Mouse (Mus musculus) hematopoietic stem cell, adult 5-6 weeks (primary cell): ENCODE measurements at regions not wholly inside any gene's neighbourhood (a gene's known extent, or its start where the extent isn't known, plus 50 kb on each side); places are given as distances from the start of the nearest gene placed in this dataset.

Experiments
- ATAC-seq, 2 experiments: fragments of 125-278 bp in 1 of 2; replicated peaks in 1 of 2; 2 replicates each; pipeline ENCODE4 v1.8.0; 2016 to 2017; ENCODE audit warnings: inconsistent platforms in 2 of 2, mild to moderate bottlenecking in 2 of 2, moderate number of reproducible peaks in 2 of 2, low read depth in 1 of 2, moderate TSS enrichment in 1 of 2; ENCODE audit not compliant: low FRiP score in 2 of 2, poor library complexity in 2 of 2, severe bottlenecking in 2 of 2, insufficient read depth in 1 of 2, low TSS enrichment in 1 of 2

DNA sequence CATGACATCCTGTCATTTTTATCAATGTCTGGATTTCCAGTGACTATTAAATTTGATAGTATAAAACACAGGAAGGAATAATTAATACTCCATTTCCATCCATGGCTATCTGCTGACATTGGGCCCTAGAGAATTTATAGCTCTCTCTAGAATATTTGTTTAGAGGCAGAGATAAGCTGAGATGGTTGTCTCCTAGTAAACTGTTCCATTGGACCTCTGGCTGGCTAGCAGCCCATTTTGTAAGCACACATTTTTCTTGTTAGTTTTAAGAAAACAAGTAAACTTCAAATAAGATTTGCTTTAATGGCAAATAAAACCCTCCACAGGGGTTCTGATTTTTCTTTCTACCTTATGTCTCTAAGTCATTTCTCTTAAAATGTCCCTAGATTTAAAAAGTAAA lies 288.9 kb downstream of the C1d start:
- ATAC-seq: no peak

DNA sequence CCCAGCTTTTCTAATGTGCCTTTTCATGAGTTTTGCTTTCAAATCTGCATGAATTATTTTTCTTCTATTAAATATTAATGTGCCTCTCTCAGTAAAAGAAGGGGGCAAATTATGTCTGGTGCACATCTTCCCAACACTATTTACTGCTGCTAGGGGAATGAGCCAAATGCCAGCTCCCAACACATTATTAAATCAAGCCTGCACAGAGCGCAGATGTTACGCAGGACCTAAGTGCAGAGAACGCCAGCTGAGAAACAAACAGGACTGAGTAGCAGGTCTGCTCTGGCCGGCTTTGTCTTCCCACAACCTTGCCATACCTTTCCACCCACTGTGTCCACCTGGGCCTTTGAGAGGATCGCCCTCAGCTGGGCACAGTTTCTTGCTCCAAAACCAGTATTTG lies 291.8 kb downstream of the C1d start:
- no peak for ATAC-seq

DNA sequence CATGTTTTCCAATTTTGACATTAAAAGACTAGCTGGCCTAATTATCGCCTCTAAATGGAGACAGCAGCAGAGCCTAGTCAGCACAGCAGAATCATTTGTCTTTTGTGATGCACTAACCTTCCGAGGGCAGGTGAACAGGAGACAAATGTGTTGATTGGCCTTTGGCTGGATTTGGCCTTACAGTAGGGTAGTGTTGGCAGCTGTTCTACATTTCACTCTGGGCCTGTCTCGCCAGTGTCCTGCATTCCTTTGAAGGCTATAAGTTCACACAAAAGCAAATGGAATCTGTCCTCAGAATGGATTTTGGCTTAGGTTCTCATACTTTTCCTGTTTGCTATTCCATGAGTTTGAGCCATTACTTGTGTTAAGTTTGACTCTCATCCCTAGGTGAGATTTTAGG lies 297.9 kb downstream of the C1d start:
- no peak for ATAC-seq

DNA sequence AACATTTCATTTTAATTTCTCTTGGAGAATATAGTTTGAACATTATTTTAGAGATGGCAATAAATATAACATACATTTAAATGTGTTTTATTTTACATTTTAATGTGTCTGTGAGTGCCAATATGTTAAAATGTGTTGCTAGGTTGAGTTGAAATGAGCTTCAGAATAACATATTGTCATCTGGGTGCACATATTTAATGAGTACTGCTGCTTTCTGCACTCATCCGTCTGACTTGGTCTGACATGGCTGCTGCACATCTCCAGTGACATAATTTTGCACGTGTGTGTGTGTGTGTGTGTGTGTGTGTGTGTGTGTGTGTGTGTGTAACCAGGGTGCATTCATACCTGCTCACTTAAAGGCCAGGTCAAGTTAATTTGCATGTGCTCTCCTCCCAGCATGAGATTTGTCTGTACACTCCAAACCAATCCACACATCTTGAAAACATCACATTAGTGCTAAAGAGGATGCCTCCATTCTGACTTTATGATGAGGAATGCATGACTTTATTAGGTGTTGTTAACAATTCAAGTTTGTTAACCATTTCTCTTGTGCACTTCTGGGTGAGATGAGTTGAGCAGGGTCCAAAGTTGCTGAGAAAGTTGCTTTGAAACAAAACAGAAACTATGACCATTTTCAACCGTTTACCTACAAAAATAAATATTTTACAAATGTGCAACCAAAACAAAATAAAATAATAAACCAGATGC lies 334.6 kb downstream of the C1d start:
- ATAC-seq: no peak

DNA sequence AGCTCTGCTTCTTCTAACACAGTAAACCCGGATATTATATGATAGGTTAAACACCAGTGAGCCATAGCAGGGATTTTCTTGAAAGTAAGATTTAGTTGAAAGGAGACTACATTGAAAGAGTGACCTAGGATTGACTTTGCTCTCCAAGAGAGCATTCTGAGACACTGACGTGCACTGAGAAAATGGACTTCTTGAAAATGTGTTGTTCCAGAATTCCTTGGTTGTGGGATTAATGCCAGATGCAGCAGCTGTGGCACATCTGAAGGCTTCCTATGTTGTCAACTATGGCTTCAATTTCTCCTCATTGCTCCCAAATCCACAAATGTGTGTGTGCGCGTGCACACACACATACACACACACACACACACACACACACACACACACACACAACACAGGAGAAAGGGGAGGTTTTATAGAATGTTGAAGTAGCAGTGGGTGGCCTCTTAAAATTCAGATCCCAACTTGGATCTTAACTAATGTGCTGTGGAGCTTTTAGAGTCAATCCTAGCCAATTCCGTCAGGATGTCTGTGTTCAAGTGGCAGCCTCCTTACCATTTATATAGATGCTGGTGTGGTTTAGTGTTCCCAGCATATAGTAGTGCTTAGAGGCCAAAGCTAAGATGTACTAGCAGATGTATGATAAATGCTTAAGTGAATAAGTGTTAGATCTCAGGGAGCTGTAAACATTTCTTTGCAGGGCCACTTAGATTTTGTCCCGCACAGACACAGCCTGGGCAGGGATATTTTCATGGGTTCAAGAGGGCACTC lies 346.5 kb downstream of the C1d start:
- no peak for ATAC-seq

DNA sequence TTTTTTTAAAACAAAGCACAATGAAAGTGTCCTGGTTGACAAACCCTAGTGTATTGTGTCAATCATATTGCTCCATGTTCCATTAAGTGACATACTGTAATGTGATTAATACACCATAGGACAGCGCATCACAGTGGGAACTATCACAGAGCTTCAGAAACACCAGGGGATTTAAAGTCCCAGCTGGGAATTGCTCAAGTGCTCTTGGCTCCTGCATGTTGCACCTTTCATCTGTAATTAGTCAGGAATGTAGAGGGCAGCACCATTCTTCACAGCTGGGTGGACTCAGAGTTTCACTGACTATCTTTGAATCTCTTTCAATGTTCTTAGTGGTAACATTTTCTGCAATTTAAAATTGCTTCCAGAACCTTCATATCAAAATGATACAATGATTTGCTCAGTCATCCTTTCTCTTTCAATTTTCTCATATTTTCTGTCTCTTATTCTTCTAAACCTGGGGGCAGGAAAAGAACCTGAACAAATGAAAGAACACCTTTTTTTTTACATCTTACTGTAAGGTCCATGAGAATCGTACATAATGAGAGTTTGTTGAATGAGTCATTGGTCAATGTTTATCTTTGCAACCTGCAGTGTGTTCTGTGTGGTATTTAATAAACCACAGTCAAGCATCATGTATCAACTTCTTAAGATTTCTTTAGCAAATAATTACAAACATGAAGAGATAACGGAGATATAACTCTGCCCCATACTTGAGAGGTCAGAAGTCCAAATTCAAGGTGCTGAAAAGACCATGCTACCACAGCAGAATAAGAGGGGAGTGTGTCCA lies 333.0 kb downstream of the Etaa1 start:
- ATAC-seq: no peak

DNA sequence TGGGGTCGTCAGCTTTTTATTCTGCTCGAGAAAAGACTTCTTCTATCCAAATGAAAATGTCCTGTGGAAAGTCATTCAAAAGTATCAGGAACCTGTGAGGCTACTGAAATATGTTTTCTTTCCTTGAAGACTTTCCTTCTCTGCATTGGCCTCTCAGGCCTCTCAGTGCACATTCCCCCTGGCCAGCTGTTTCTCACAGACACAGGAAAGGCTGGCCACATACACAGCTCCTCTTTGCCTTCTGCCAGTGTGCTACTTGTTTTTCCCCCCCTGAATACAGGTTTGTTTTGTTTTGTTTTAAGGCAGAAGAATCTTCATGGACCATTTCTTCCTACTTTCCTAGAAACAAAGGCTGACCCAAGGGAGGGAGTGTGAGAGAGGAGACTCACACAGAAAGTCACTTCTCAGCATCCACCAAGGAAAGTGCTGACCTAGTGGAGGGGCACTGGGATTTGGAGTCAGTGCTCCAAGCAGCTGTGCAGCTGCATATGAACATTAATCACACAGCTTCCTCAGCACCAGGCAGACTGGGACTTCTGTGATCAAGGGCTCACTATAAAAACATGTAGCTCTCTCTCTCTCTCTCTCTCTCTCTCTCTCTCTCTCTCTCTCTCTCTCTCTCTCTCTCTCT lies 324.0 kb downstream of the Etaa1 start:
- ATAC-seq: no peak

DNA sequence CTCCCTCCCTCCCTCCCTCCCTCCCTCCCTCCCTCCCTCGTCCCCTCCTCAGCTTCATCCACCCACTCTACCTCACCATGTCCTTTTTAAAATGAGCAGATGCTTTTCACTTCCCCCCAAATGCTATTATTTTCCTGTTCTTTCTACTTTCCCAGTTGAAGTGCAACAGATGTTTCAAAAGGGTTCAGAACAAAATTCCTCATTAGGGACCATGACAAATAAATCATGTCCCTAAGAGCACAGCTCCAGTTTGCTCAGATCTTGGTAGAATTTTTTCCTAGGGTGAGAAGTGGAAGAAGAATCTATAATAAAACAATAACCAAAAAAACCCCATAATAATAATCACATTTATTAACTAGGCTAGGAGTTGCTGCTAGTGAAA lies 323.5 kb downstream of the Etaa1 start:
- ATAC-seq: no peak

DNA sequence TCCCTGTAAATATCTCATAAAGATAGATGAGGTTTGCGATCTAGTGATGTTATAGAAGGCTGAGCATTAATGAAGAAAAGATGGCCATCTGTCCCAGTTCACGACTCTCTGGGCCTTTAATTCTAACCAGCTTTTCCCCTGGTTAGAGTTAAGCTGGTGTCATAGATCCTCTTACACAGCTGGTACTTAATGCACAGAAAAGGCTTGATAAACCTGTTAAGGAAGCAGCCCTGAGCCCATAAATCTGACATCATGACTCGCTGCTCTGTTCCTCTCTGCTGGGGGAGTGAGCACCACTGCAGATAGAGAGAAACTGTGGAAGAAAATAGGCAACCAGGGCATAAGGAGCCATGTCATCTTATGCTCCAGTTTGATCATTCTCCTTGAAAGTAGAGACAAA lies 316.5 kb downstream of the Etaa1 start:
- no peak for ATAC-seq

DNA sequence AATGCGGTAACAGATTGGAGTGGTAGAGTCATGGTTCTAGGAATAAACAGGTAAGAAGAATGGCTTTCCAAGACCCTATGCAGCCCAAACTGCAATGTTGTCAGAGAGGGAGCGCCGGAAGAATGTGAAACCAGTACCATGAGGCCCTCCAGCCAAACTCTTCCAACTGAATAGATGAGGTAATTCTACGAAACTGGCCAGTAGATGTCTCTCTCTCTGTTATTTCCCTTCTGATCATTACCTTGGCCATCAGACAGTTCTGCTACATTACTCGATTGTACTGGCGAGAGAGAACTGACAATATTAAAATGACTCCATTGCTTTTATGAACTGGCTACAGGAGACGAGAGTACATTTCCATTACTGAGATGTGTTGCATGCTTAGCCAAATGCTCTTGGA lies 313.8 kb downstream of the Etaa1 start:
- no peak for ATAC-seq

DNA sequence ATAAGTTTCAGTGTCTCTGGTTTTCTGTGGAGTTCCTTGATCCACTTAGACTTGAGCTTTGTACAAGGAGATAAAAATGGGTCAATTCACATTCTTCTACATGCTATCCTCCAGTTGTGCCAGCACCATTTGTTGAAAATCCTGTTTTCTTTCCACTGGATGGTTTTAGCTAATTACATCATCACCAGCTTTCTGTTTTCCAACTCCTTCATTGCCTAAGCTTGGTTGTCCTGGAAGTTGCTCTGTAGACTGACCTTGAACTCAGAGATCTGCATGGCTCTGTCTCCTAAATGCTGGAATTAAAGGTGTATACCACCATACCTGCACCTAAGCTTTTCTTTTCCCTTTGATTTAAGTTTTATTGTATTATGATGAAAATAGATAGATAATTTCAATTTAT lies 306.2 kb downstream of the Etaa1 start:
- ATAC-seq: no peak

DNA sequence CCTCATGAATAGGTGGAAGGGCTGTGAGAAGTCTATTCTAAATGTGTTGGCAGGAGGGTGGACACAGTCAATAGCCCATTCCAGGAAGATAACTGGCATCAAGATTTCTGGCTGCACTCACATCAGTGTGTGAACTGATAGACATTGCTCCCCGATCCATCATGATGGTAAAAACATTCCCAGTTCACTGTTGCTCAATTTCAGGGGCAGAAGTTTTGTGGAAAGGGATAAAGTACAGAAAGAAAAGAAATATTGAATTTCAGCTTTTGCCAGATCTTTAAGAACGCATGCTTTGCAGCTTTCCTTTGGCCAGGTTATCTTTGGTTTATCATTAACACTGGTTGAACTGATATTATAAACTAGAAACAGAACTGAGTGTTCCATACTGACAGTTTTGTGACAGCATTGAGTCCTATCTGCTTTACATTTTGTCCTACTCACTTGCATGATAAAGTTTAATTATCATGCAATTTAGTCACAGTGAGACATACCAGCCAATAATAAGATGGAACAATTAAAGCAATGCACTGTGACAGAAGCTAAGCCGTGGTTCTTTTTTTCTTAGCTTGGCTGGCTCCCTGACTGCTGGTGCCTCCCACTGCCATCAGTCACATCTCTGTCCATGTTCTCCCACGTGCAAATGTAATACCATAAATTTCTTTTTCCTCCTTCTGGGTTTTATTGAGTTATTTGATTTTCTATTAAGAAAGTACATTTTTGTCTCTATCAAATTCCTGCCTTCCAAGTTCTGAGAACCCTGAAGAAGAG lies 302.1 kb downstream of the Etaa1 start:
- ATAC-seq: no peak

DNA sequence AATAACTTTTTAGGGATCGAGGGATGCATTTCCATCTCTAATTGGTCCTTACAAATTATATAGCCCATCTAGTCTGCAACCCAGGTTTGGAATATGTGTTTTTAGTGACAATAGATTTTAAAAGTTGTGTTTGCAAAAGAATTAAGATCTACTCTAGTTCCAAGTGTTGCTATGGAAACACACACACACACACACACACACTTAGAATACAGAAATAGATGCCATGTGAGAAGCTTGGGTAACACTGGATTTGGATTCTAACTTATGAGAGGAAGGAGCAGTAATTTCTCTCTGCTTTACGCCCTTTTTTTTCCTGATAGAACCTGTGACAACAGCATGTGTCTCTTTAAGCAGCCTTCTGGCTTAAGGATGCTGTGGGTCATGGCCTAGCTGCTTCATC lies 297.8 kb downstream of the Etaa1 start:
- no peak for ATAC-seq

DNA sequence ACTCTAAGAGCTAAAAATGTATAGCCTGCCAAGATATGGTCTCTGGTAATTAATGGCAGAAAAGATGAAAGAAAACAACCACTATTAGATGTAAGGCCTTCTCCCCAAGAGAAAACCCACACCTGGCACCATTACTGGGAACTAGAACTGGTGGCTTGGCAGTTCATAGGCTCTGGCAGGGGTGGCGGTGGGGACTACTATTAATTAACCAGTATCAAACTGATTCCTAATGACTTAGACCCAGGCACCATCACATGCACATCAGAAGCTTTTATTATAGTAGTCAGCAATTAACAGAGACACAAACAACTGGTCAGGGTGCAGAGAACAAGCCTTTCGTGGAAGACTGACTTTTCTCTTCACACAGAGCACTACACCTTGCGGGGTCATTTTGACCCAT lies 296.0 kb downstream of the Etaa1 start:
- no peak for ATAC-seq

DNA sequence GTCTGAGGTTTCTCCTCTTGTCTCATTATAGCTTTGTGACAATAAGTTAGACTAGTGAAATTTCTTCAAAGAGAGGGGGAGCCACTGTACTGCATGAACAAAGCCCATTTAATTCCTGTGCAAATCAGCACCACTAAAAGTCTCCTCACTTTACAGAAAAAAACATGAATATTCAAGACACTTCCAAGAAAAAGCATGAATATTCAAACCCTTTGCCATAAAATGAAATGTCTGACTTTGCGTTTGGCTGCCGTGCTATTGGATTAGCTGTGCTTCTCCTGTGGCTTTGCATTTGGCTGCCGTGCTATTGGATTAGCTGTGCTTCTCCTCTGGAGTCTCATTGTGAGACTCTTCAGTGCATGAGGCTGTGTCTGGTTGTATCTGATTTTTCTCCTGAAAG lies 295.4 kb downstream of the Etaa1 start:
- ATAC-seq: no peak

DNA sequence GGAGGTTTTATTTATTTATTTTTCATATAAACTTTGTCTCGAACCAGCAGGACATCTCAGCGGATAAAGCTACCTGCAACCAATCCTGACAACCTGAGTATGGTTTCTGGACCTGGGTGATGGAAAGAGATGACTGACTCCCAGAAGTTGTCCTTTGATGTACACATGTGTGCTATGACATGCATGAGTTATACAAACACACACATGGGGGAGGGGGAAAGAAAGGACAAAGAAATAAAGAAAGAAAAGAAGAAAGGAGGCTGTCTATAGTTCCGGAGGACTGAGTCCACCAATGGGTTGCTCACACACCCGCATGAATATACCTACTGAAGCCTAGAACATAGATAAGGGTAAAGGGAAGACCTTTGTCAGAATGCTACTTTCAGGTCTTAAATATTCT lies 295.0 kb downstream of the Etaa1 start:
- ATAC-seq: no peak

DNA sequence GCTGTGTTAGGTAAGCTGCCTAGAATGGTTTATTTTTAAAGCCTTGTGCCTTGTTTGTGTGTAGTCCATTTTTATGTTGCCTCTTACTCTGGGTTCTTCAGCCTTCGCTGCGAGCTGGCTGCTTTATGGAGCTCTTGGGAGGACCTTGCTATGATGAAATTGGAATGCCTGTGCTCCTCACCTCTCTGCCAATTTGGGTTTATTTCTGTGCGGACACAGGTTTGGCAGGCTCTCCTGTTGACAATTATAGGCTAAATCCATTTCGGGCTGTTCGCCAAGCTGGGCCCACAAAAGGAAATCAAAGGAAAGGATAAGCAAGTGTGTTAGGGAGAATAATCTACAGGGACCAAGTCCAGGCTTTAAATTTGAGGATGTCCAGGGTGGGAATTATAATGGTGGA lies 289.8 kb downstream of the Etaa1 start:
- no peak for ATAC-seq
